In the genomic region with DNA sequence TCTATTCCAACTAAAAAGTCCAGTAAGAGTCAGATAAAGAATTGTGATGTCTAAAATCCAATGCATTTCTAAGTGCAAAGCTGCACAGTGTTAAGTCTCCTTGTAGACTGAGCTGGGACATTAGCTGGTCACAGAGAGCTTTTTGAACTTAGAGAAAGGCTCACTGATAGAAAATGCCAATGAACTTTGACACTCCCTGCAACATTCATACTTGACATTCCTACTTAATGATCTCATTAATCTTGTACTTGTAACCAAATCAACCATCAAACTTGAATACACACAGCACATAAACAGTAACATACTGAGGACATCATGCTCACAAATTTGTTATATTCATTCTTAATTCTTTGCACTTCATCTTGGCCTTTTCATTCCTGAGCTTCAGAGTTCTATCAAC, we compare ENCODE assay signal across 26 mouse cellular contexts. TPM values are rescaled to one million over a fixed set of nuclear protein-coding genes. Genes with fewer than 3 reads are reported as not detected.
DNase-seq lines count a peak whose midpoint lies in the region; ATAC-seq and TF ChIP-seq lines count a peak whose summit lies in the region.
"Had no signal": no experiment of that assay in that cellular context is flagged by ENCODE, and none has a peak within 500 bp of the region (broad histone marks: within the 10 kb centered on the region; RNA-seq: fewer than 3 reads in every experiment).

No protein-coding gene starts in this region.

- no peaks in the 10 kb centered on the region for H3K9me3 ChIP-seq in heart, embryonic 14.5 days (ENCODE audit: control insufficient read depth, low read length)
- H3K9me3 ChIP-seq in intestine, postnatal 0 days (ENCODE audit: control insufficient read depth): no peaks in the 10 kb centered on the region
- H3K9me3 ChIP-seq in forebrain, embryonic 12.5 days: no peaks in the 10 kb centered on the region
- H3K9me3 ChIP-seq: embryonic facial prominence, embryonic 13.5 days; forebrain, embryonic 10.5 days; heart, embryonic 10.5 days; hindbrain, embryonic 10.5 days; hindbrain, embryonic 15.5 days; kidney, embryonic 15.5 days had no signal

- peaks cover 3 to 11% of the 10 kb centered on the region in 2 experiments; a peak in 2 of 4 replicates for H3K4me1 ChIP-seq in heart, embryonic 14.5 days (ENCODE audit: control insufficient read depth in 2 of 2, insufficient read depth in 2 of 2, low read length in 2 of 2)
- H3K4me1 ChIP-seq in kidney, adult 2 months (ENCODE audit: control insufficient read depth, insufficient read depth, low read length): no peaks in the 10 kb centered on the region; the same call in 1 of the 2 replicates
- H3K4me1 ChIP-seq in intestine, postnatal 0 days (replicated peaks; ENCODE audit: control insufficient read depth, insufficient read depth, low read length): no peaks in the 10 kb centered on the region
- H3K4me1 ChIP-seq in forebrain, embryonic 12.5 days: 0 out of 2 replicates have a peak, but pooled peaks cover 3% of the 10 kb centered on the region
- H3K4me1 ChIP-seq: embryonic facial prominence, embryonic 13.5 days; forebrain, embryonic 10.5 days; hindbrain, embryonic 10.5 days; kidney, embryonic 15.5 days had no signal

- peaks cover 30% of the 10 kb centered on the region for H3K36me3 ChIP-seq in heart, embryonic 14.5 days (ENCODE audit: control insufficient read depth, insufficient read depth, low read length)
- no peaks in the 10 kb centered on the region; the same call in 1 of the 2 replicates for H3K36me3 ChIP-seq in kidney, adult 2 months (ENCODE audit: control insufficient read depth, insufficient read depth, low read length)
- peaks cover 10% of the 10 kb centered on the region for H3K36me3 ChIP-seq in intestine, postnatal 0 days (ENCODE audit: control insufficient read depth, insufficient read depth)
- peaks cover 12% of the 10 kb centered on the region; the same call in 1 of the 2 replicates for H3K36me3 ChIP-seq in forebrain, embryonic 12.5 days (replicated peaks)

- TF ChIP-seq CTCF in kidney, adult 2 months (conservative IDR thresholded peaks at IDR 0.05; ENCODE audit: insufficient read depth, insufficient read length, low read depth, low read length): no peak
- TF ChIP-seq CTCF in intestine, postnatal 0 days (IDR thresholded peaks at IDR 0.05; ENCODE audit: low read depth): no peak

- H3K4me3 ChIP-seq in heart, embryonic 14.5 days (ENCODE audit: control insufficient read depth in 1 of 2, insufficient read depth in 1 of 2, low read depth in 1 of 2, low read length in 2 of 2): no peak overlapping the region
- no peak overlapping the region for H3K4me3 ChIP-seq in kidney, adult 2 months (ENCODE audit: insufficient read depth, low read depth, low read length)
- no peak overlapping the region for H3K4me3 ChIP-seq in intestine, postnatal 0 days (ENCODE audit: low read depth, low read length)
- H3K4me3 ChIP-seq in forebrain, embryonic 12.5 days (replicated peaks): no peak overlapping the region
- H3K4me3 ChIP-seq: embryonic facial prominence, embryonic 13.5 days; forebrain, embryonic 10.5 days; heart, embryonic 10.5 days; hindbrain, embryonic 10.5 days; hindbrain, embryonic 15.5 days; kidney, embryonic 15.5 days had no signal

- no peak for TF ChIP-seq POLR2A in kidney, adult 2 months (IDR thresholded peaks at IDR 0.05; ENCODE audit: low read depth, low read length)

- intact Hi-C loops in heart, postnatal 25 days (cut with DNase I): loop anchor here (10.0 kb wide), 1 partner anchor 215 kb away; no protein-coding TSS in a partner anchor

- peak overlapping the region; percentile 62 for H3K4me2 ChIP-seq in heart, embryonic 14.5 days (ENCODE audit: low read length)
- no peak overlapping the region for H3K4me2 ChIP-seq in intestine, postnatal 0 days (replicated peaks; ENCODE audit: low read depth)
- H3K4me2 ChIP-seq in forebrain, embryonic 12.5 days: no peak overlapping the region
- H3K4me2 ChIP-seq: embryonic facial prominence, embryonic 13.5 days; hindbrain, embryonic 15.5 days; kidney, embryonic 15.5 days; lung, embryonic 14.5 days had no signal

- H3K9ac ChIP-seq in heart, embryonic 14.5 days (ENCODE audit: low read length): no peak overlapping the region
- H3K9ac ChIP-seq in intestine, postnatal 0 days (ENCODE audit: low read depth, low read length): no peak overlapping the region
- no peak overlapping the region for H3K9ac ChIP-seq in forebrain, embryonic 12.5 days
- H3K9ac ChIP-seq: embryonic facial prominence, embryonic 13.5 days; forebrain, postnatal 0 days; hindbrain, embryonic 15.5 days; kidney, embryonic 15.5 days; liver, embryonic 14.5 days; lung, embryonic 14.5 days had no signal

- peak overlapping the region in 1 of 2 experiments; percentile 60; a peak in 2 of 4 replicates for H3K27ac ChIP-seq in heart, embryonic 14.5 days (replicated peaks in 1 of 2; ENCODE audit: control insufficient read depth in 1 of 2, insufficient read depth in 1 of 2, low read depth in 2 of 2, low read length in 2 of 2)
- no peak overlapping the region for H3K27ac ChIP-seq in kidney, adult 2 months (ENCODE audit: insufficient read depth, low read depth, low read length)
- H3K27ac ChIP-seq in intestine, postnatal 0 days (ENCODE audit: low read depth, low read length): no peak overlapping the region
- H3K27ac ChIP-seq in forebrain, embryonic 12.5 days: no peak overlapping the region
- H3K27ac ChIP-seq: embryonic facial prominence, embryonic 13.5 days; forebrain, embryonic 10.5 days; heart, embryonic 10.5 days; hindbrain, embryonic 10.5 days; hindbrain, embryonic 15.5 days; kidney, embryonic 15.5 days; liver, embryonic 14.5 days had no signal

- no peak for DNase-seq in heart, postnatal 25 days (ENCODE audit: low spot score)
- peak; percentile 34 for DNase-seq in kidney, adult 2 months
- DNase-seq in kidney, postnatal 36 days: no peak
- DNase-seq in Muller cell, postnatal 12 days (ENCODE audit: inconsistent ontology term): peak; percentile 72
- DNase-seq: adrenal gland, postnatal 25 days; cerebellum, adult 11-12 months; cerebellum, postnatal 10 days; forebrain, postnatal 0 days; layer of hippocampus, postnatal 36 days; left cerebral cortex, postnatal 4 days; lung, embryonic 14.5 days; lung, postnatal 14 days; midbrain, embryonic 14.5 days; thymus, adult 2 months; thymus, postnatal 36 days had no signal

- ATAC-seq in heart, embryonic 14.5 days (ENCODE audit: insufficient number of reproducible peaks, insufficient read depth, low FRiP score, low read depth): no peak
- ATAC-seq in intestine, postnatal 0 days: peak; percentile 49
- ATAC-seq in forebrain, embryonic 12.5 days (ENCODE audit: low FRiP score): no peak
- ATAC-seq: forebrain, postnatal 0 days; inflammation-experienced regulatory T-cells, adult 6 months had no signal

- H3K27me3 ChIP-seq in heart, embryonic 14.5 days (ENCODE audit: control insufficient read depth, insufficient read depth, low read length): no peaks in the 10 kb centered on the region
- H3K27me3 ChIP-seq in kidney, adult 2 months (replicated peaks; ENCODE audit: control insufficient read depth, insufficient read depth, low read length): no peaks in the 10 kb centered on the region
- H3K27me3 ChIP-seq in intestine, postnatal 0 days (replicated peaks; ENCODE audit: control insufficient read depth, insufficient read depth, low read length): no peaks in the 10 kb centered on the region
- no peaks in the 10 kb centered on the region for H3K27me3 ChIP-seq in forebrain, embryonic 12.5 days
- H3K27me3 ChIP-seq: embryonic facial prominence, embryonic 13.5 days; hindbrain, embryonic 15.5 days; kidney, embryonic 15.5 days had no signal

RNA-seq across cellular contexts. Expression of a gene that starts 10.1 kb away (rescaled TPM):
- polyA plus RNA-seq in heart, embryonic 14.5 days (2014; fragmentation: Nextera tagmentation; extraction: Ambion mirVana): 17.0 TPM in 2 replicates
- 1 to 10 TPM; 8.3 to 8.4 TPM for total RNA-seq in heart, postnatal 25 days (2021)
- polyA plus RNA-seq in kidney, adult 2 months (2012; rRNA removed): 2.9 TPM in 2 replicates
- polyA plus RNA-seq in intestine, postnatal 0 days (2015; fragmentation: Nextera tagmentation; extraction: Ambion mirVana): 12.4 and 14.5 TPM in 2 replicates
- 20.3 and 21.8 TPM in 2 replicates for polyA plus RNA-seq in forebrain, embryonic 12.5 days (2016; fragmentation: Nextera tagmentation; extraction: Ambion mirVana)

RNA-seq across cellular contexts. Expression of a gene that starts 10.4 kb away (rescaled TPM):
- 61.7 and 72.4 TPM in 2 replicates for polyA plus RNA-seq in heart, embryonic 14.5 days (2014; fragmentation: Nextera tagmentation; extraction: Ambion mirVana)
- 10 to 100 TPM; 79.9 to 85.0 TPM for total RNA-seq in heart, postnatal 25 days (2021)
- polyA plus RNA-seq in kidney, adult 2 months (2012; rRNA removed): 3.7 and 4.0 TPM in 2 replicates
- 19.7 and 22.7 TPM in 2 replicates for polyA plus RNA-seq in intestine, postnatal 0 days (2015; fragmentation: Nextera tagmentation; extraction: Ambion mirVana)
- polyA plus RNA-seq in forebrain, embryonic 12.5 days (2016; fragmentation: Nextera tagmentation; extraction: Ambion mirVana): 56.9 and 58.2 TPM in 2 replicates

Comparison
In these comparisons a context has a peak if more than half of its experiments do, and no peak if none do; other contexts are left out.
1. DNase-seq: peak in kidney, adult 2 months (single experiment) and Muller cell, postnatal 12 days (single experiment); none in heart, postnatal 25 days (single experiment) and kidney, postnatal 36 days (0 of 2).